Mouse (Mus musculus) cerebellum, adult 2 months (tissue): Measurements from ENCODE around the gene Schip1. TPM values are rescaled to one million over a fixed set of nuclear protein-coding genes. Genes with fewer than 3 reads are reported as not detected.

Experiments used
- DNase-seq, 2 experiments: peaks; one replicate each; pipeline ENCODE4 v3.0.0; 2021
- H3K27ac ChIP-seq: fragments of 200-500 bp; 2 replicates; pipeline ENCODE4 v1.5.1; 2012; ENCODE audit warnings: low read length, control low read depth, inconsistent platforms; ENCODE audit not compliant: insufficient read depth
- H3K27me3 ChIP-seq: fragments of 200-500 bp; 2 replicates; pipeline ENCODE4 v1.6.1; 2012; ENCODE audit warnings: inconsistent platforms, mild to moderate bottlenecking, low read length, moderate library complexity; ENCODE audit not compliant: control insufficient read depth, insufficient read depth
- H3K4me1 ChIP-seq: fragments of 200-500 bp; 2 replicates; pipeline ENCODE4 v1.6.1; 2011; ENCODE audit warnings: low read length; ENCODE audit not compliant: control insufficient read depth, insufficient read depth
- H3K4me3 ChIP-seq: fragments of 200-500 bp; replicated peaks from 2 replicates; pipeline ENCODE3; 2011; ENCODE audit warnings: mild to moderate bottlenecking, low read depth, low read length, control low read depth; ENCODE audit not compliant: insufficient read depth
- CTCF ChIP-seq: fragments of 200-500 bp; IDR thresholded peaks from 2 replicates; pipeline ENCODE4 v1.5.1; 2011; ENCODE audit warnings: low read depth, mild to moderate bottlenecking, control low read depth, low read length, moderate library complexity, borderline replicate concordance; ENCODE audit not compliant: insufficient read depth
- POLR2A ChIP-seq: fragments of 200-500 bp; IDR thresholded peaks from 2 replicates; pipeline ENCODE4 v1.6.1; 2011; ENCODE audit warnings: low read length, control low read depth, borderline replicate concordance; ENCODE audit not compliant: insufficient read depth
- WGBS: fragments of 180-500 bp; shearing (Covaris S2); methylation state at CpG from one replicate; pipeline ENCODE4 v1.1.7; 2018; 5-methylcytosine and 5-hydroxymethylcytosine counted together
- polyA plus RNA-seq: library from polyadenylated mRNA; depleted of rRNA; stranded (reverse); fragments of >200 nt; gene quantifications from 2 replicates; pipeline ENCODE4 v1.2.3, GENCODE M21; 2012

Gene Schip1
- polyA plus RNA-seq, 1 experiment: 208 TPM

GRCm38 (mm10) chr3:68630821-68631220, 566.2 kb downstream of the Schip1 start:
- whole genome bisulfite sequencing: 32% methylated on average over 3 of the region's 3 CpGs
- TF ChIP-seq CTCF: no peak
- TF ChIP-seq POLR2A: no peak
- H3K27ac ChIP-seq: no peak overlapping the region
- no peak overlapping the region for H3K4me3 ChIP-seq
- no peaks in the 10 kb centered on the region for H3K4me1 ChIP-seq
- no peak for DNase-seq
- H3K27me3 ChIP-seq: no peaks in the 10 kb centered on the region

- Histone ChIP-seq H3K27ac (no peak overlapping the region), H3K27me3 (no peaks in the 10 kb centered on the region), H3K4me1 (no peaks in the 10 kb centered on the region), H3K4me3 (no peak overlapping the region)
- no peak for DNase-seq
- 84% methylated on average over 3 of the region's 3 CpGs for WGBS
- TF ChIP-seq POLR2A: no peak
These were observed 568.1 kb downstream of the Schip1 start for GRCm38 (mm10) chr3:68632714-68633113.

GRCm38 (mm10) chr3:68633577-68633976, 569.0 kb downstream of the Schip1 start:
- Histone ChIP-seq H3K27ac (no peak overlapping the region), H3K27me3 (no peaks in the 10 kb centered on the region), H3K4me1 (no peaks in the 10 kb centered on the region), H3K4me3 (no peak overlapping the region)
- TF ChIP-seq CTCF: no peak
- TF ChIP-seq POLR2A: no peak
- 96% methylated on average over 4 of the region's 4 CpGs for WGBS
- DNase-seq: no peak

GRCm38 (mm10) chr3:68637960-68638359, 573.4 kb downstream of the Schip1 start:
- no peak for DNase-seq
- TF ChIP-seq POLR2A: no peak
- TF ChIP-seq CTCF: no peak
- Histone ChIP-seq H3K4me3 (no peak overlapping the region), H3K27me3 (no peaks in the 10 kb centered on the region), H3K27ac (no peak overlapping the region), H3K4me1 (no peaks in the 10 kb centered on the region)
- 36% methylated on average over 7 of the region's 7 CpGs for WGBS

GRCm38 (mm10) chr3:68638703-68639102, 574.1 kb downstream of the Schip1 start:
- Histone ChIP-seq H3K4me1 (no peaks in the 10 kb centered on the region), H3K27ac (no peak overlapping the region), H3K27me3 (no peaks in the 10 kb centered on the region), H3K4me3 (no peak overlapping the region)
- DNase-seq: no peak
- TF ChIP-seq POLR2A: no peak
- TF ChIP-seq CTCF: no peak
- 96% methylated on average over 1 of the region's 1 CpGs for WGBS

- TF ChIP-seq POLR2A (no peak), CTCF (no peak)
- H3K27ac ChIP-seq: no peak overlapping the region
- WGBS: 84% methylated on average over 7 of the region's 7 CpGs
- no peaks in the 10 kb centered on the region for H3K4me1 ChIP-seq
- DNase-seq: no peak
- H3K27me3 ChIP-seq: no peaks in the 10 kb centered on the region
- H3K4me3 ChIP-seq: no peak overlapping the region
These were observed 578.3 kb downstream of the Schip1 start for GRCm38 (mm10) chr3:68642935-68643334.

GRCm38 (mm10) chr3:68646387-68647130, 582.0 kb downstream of the Schip1 start:
- no peak for DNase-seq
- H3K4me1 ChIP-seq: no peaks in the 10 kb centered on the region
- no peak overlapping the region for H3K4me3 ChIP-seq
- 86% methylated on average over 6 of the region's 6 CpGs for WGBS
- H3K27ac ChIP-seq: no peak overlapping the region
- no peaks in the 10 kb centered on the region for H3K27me3 ChIP-seq
- TF ChIP-seq POLR2A: no peak
- no peak for TF ChIP-seq CTCF

GRCm38 (mm10) chr3:68647282-68647681, 582.7 kb downstream of the Schip1 start:
- Histone ChIP-seq H3K4me1 (no peaks in the 10 kb centered on the region), H3K27me3 (no peaks in the 10 kb centered on the region), H3K27ac (no peak overlapping the region), H3K4me3 (no peak overlapping the region)
- no peak for DNase-seq
- TF ChIP-seq CTCF: no peak
- no peak for TF ChIP-seq POLR2A
- 89% methylated on average over 3 of the region's 3 CpGs for WGBS
